Mouse (Mus musculus) megakaryocyte, embryonic 14.5 days (primary cell): ENCODE measurements around the gene Il34. TPM values are rescaled to one million over a fixed set of nuclear protein-coding genes. Genes with fewer than 3 reads are reported as not detected.

ENCODE experiments used
- H3K27me3 ChIP-seq: replicated peaks from 2 replicates; pipeline ENCODE3; 2012; ENCODE audit warnings: inconsistent platforms
- H3K36me3 ChIP-seq: replicated peaks from 2 replicates; pipeline ENCODE3; 2012; ENCODE audit warnings: low read length, inconsistent platforms, mixed read lengths
- H3K4me1 ChIP-seq: 2 replicates; pipeline ENCODE4 v1.6.1; 2012; ENCODE audit warnings: inconsistent platforms
- H3K4me3 ChIP-seq: replicated peaks from 2 replicates; pipeline ENCODE3; 2012; ENCODE audit warnings: moderate library complexity, mild to moderate bottlenecking, inconsistent platforms
- H3K9me3 ChIP-seq: 2 replicates; pipeline ENCODE4 v1.6.1; 2012; ENCODE audit warnings: inconsistent platforms
- FLI1 ChIP-seq: IDR thresholded peaks from 2 replicates; pipeline ENCODE4 v1.6.1; 2012; ENCODE audit warnings: low read length, inconsistent platforms, mixed read lengths
- GATA1 ChIP-seq: IDR thresholded peaks from 3 replicates; pipeline ENCODE4 v1.6.1; 2012; ENCODE audit warnings: mixed read lengths, low read length, inconsistent platforms, borderline replicate concordance
- polyA plus RNA-seq: library from polyadenylated mRNA; stranded (reverse); fragments of >175 nt; gene quantifications from 2 replicates; pipeline ENCODE4 v1.2.3, GENCODE M21; 2012; ENCODE audit warnings: low replicate concordance; ENCODE audit not compliant: insufficient read depth

Gene Il34
- polyA plus RNA-seq, 1 experiment: 3.7 TPM

GRCm38 (mm10) chr8:110811116-110811515 is 5.4 kb upstream of the Il34 start:
- no peaks in the 10 kb centered on the region for H3K27me3 ChIP-seq
- no peak overlapping the region for H3K4me3 ChIP-seq
- no peaks in the 10 kb centered on the region for H3K9me3 ChIP-seq
- peaks cover 77% of the 10 kb centered on the region for H3K36me3 ChIP-seq
- peaks cover 70% of the 10 kb centered on the region for H3K4me1 ChIP-seq
- no peak for TF ChIP-seq FLI1
- no peak for TF ChIP-seq GATA1

DNA sequence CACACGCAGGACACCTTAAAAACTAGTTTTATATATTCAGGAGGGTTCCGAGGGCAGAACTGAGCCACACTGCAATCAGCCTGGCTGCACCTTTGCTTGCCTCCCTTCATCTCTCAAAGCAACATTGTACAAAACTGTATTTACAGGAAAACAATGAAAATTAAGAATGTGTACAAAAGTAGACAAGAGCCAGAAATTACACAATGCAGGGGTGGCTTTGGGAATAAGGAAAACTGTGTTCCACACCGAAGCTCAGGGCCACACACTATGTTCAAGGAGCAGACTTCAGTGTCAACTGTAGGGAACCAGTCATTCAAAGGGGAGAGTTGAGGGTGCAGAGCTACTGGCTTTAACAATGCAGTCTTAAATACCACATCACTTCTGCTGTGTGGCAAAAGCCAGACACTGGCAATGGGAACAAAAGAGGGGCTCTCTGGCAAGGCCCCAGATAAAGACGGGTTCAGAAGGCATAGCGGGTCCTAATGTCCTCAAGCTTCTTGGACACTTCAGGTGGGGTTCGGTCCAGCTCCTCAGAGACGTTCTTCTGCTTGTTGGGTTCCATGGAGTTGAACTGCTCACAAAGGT is 4.8 kb upstream of the Il34 start:
- Histone ChIP-seq H3K4me1 (peaks cover 65% of the 10 kb centered on the region), H3K27me3 (no peaks in the 10 kb centered on the region), H3K36me3 (peaks cover 72% of the 10 kb centered on the region), H3K9me3 (no peaks in the 10 kb centered on the region), H3K4me3 (no peak overlapping the region)
- TF ChIP-seq GATA1: no peak
- TF ChIP-seq FLI1: no peak

DNA sequence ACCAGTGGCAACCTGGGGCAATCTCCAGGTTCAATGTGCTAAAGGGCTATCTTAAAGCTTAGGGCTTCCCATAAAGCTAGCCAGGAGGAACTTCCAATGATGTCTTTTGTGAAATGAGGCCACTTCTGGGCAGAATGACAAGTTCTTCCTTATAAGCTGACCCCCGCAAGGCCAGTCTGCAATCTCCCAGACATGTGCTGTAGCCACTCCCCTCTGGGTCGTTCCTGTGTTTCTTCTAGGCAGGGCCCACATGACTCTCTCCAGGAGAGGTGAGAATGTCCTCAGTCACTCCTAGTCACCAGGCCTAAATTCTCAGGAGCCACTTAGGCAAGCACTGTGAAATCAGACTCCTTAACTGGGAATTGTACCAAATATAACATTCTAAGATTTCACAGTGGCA is 4.1 kb upstream of the Il34 start:
- Histone ChIP-seq H3K9me3 (no peaks in the 10 kb centered on the region), H3K4me3 (no peak overlapping the region), H3K36me3 (peaks cover 64% of the 10 kb centered on the region), H3K27me3 (no peaks in the 10 kb centered on the region), H3K4me1 (peaks cover 58% of the 10 kb centered on the region)
- TF ChIP-seq GATA1: no peak
- TF ChIP-seq FLI1: no peak

DNA sequence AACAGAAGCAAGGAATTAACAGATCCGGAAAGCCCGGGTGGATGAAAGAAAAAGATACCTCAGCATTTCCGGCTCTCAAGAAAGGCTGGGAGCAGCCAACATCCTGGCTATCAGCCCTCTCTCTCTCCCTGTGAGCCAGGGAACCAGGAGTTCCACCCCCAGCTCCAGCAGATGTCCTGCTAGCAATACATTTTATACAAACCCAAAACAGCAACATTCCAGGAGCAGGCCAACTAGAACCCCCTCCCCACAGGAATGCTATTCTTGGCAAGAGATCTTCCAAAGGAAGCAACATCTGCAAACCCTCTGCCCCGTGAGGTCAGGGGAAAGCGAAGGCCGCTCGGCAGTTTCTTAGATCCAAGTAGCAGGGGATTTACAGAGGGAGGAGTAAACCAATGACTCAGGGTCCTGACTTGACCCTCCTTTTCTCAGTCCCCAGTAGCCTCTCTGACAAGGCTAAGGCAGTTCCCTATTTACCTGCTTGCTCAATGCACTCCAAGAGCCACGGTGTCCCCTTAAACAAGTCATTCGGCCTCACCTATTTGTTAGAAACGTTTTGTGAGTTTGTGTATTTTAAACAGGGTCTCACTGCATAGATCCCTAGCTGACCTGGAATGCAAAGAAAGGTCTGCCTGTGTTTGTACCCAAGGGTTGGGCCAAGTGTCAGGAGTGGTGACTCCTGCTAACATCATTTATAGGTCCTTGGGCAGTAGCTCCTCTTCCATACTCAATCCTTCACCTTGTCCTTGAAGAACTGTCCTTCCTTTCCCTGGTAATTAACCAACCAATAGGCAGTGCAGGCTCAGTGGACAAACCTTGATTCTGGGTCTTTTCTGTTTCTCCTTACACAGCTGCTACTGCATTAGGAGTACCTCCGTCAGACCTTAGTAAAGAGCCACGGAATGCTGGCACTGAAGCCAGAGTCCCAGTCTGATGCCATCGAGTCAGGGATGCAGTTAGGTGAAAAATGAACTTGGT is 3.1 kb upstream of the Il34 start:
- Histone ChIP-seq H3K9me3 (no peaks in the 10 kb centered on the region), H3K4me3 (no peak overlapping the region), H3K4me1 (peaks cover 48% of the 10 kb centered on the region), H3K27me3 (no peaks in the 10 kb centered on the region), H3K36me3 (peaks cover 54% of the 10 kb centered on the region)
- no peak for TF ChIP-seq GATA1
- no peak for TF ChIP-seq FLI1

DNA sequence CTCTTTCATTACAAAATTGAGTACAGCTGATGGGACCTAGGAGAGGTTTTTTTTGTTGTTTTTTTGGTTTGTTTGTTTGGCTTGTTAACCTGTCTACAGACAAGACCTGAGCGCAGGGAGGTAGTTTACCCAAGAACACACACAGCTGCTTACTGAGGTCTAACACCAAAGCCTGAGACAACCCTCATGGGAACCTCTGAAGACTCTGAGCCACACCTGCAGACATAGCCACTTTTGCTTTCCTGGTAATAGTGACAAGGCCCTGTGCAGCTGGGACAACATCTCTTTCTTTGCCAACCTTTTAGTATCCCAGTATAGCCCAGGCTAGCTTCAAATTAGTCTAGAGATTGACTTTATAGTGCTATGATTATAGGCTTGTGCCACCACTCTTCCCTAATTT is 422 bp upstream of the Il34 start:
- Histone ChIP-seq H3K36me3 (peaks cover 27% of the 10 kb centered on the region), H3K27me3 (peaks cover 3% of the 10 kb centered on the region), H3K4me3 (no peak overlapping the region), H3K9me3 (no peaks in the 10 kb centered on the region), H3K4me1 (peaks cover 41% of the 10 kb centered on the region)
- TF ChIP-seq GATA1 (no peak), FLI1 (no peak)

- TF ChIP-seq FLI1: no peak
- TF ChIP-seq GATA1: no peak
- H3K4me3 ChIP-seq: no peak overlapping the region
- H3K36me3 ChIP-seq: peaks cover 16% of the 10 kb centered on the region
- H3K9me3 ChIP-seq: no peaks in the 10 kb centered on the region
- peaks cover 6% of the 10 kb centered on the region for H3K27me3 ChIP-seq
- H3K4me1 ChIP-seq: peaks cover 44% of the 10 kb centered on the region
Observed at GRCm38 (mm10) chr8:110804825-110805514, 754 bp downstream of the Il34 start.

DNA sequence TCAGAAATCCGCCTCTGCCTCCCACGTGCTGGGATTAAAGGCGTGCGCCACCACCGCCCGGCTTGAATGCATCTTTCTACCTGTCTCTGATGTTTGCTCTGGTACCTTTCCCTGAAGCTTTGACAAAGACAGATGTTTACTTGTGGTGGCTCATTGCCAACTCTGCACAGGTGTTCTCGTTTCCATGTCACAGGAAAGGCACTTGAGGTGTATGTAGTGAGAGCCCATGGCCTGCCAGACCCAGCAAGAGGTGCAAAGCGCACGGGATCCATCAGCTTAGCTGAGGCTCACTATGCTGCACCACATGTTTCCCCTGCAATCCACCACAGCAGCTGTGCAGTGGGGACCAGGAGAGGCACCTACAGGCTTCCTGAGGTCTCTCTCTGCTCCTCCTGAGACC is 1.9 kb downstream of the Il34 start:
- H3K36me3 ChIP-seq: peaks cover 5% of the 10 kb centered on the region
- H3K9me3 ChIP-seq: no peaks in the 10 kb centered on the region
- H3K27me3 ChIP-seq: peaks cover 6% of the 10 kb centered on the region
- H3K4me3 ChIP-seq: no peak overlapping the region
- TF ChIP-seq GATA1: no peak
- H3K4me1 ChIP-seq: peaks cover 35% of the 10 kb centered on the region

GRCm38 (mm10) chr8:110802988-110803387 is 2.7 kb downstream of the Il34 start:
- Histone ChIP-seq H3K4me3 (no peak overlapping the region), H3K36me3 (no peaks in the 10 kb centered on the region), H3K27me3 (peaks cover 6% of the 10 kb centered on the region), H3K4me1 (peaks cover 30% of the 10 kb centered on the region), H3K9me3 (no peaks in the 10 kb centered on the region)
- TF ChIP-seq FLI1: no peak
- no peak for TF ChIP-seq GATA1

DNA sequence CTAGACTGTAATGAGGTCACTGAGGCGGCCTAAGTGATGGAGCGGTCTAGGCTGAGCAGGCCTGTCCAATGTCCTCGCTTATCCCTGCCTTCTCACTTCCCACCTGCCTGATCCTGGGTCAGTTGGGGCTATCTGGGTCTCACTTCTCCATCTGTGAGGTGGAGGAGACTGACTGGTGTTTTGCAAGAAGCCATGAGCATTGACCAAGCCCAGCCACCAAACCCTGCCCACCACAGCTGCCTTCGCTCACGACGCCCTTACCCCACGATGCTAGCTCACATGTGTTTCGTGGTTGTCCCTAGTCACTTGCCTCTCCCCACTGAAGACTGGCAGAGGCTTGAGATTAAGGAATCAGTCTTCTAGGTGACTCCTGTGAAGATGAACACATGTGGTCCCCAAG is 8.6 kb downstream of the Il34 start:
- Histone ChIP-seq H3K9me3 (peaks cover 32% of the 10 kb centered on the region), H3K4me3 (peak overlapping the region; percentile 50), H3K27me3 (peaks cover 26% of the 10 kb centered on the region), H3K4me1 (peaks cover 40% of the 10 kb centered on the region), H3K36me3 (no peaks in the 10 kb centered on the region)
- TF ChIP-seq GATA1 (no peak), FLI1 (no peak)
